Mouse (Mus musculus) embryonic facial prominence, embryonic 15.5 days (tissue): ENCODE data around the gene Trove2. TPM values are rescaled to one million over a fixed set of nuclear protein-coding genes. Genes with fewer than 3 reads are reported as not detected.

Source experiments
- ATAC-seq: fragments of 200-750 bp; cut with Nextera tagmentation; 2 replicates; pipeline ENCODE4 v1.8.0; 2017; ENCODE audit warnings: low read depth, moderate TSS enrichment; ENCODE audit not compliant: insufficient number of reproducible peaks, low FRiP score, low TSS enrichment
- H3K27ac ChIP-seq: fragments of 300-500 bp; sonication (generic); replicated peaks from 2 replicates; pipeline ENCODE4 v1.5.1; 2015; ENCODE audit warnings: mild to moderate bottlenecking, inconsistent platforms
- H3K27me3 ChIP-seq: fragments of 300-500 bp; sonication (generic); 2 replicates; pipeline ENCODE4 v1.6.1; 2015; ENCODE audit warnings: inconsistent platforms
- H3K36me3 ChIP-seq: fragments of 300-500 bp; sonication (generic); 2 replicates; pipeline ENCODE4 v1.6.1; 2015; ENCODE audit warnings: mild to moderate bottlenecking, inconsistent platforms
- H3K4me1 ChIP-seq: fragments of 300-500 bp; sonication (generic); 2 replicates; pipeline ENCODE4 v1.6.1; 2015; ENCODE audit warnings: inconsistent platforms
- H3K4me2 ChIP-seq: fragments of 300-500 bp; sonication (generic); replicated peaks from 2 replicates; pipeline ENCODE4 v1.6.1; 2015; ENCODE audit warnings: mild to moderate bottlenecking, inconsistent platforms
- H3K4me3 ChIP-seq: fragments of 300-500 bp; sonication (generic); replicated peaks from 2 replicates; pipeline ENCODE4 v1.5.1; 2015; ENCODE audit warnings: mild to moderate bottlenecking, inconsistent platforms
- H3K9ac ChIP-seq: fragments of 300-500 bp; sonication (generic); 2 replicates; pipeline ENCODE4 v1.6.1; 2015; ENCODE audit warnings: inconsistent platforms
- H3K9me3 ChIP-seq: fragments of 300-500 bp; sonication (generic); replicated peaks from 2 replicates; pipeline ENCODE4 v1.6.1; 2016; ENCODE audit warnings: inconsistent platforms
- WGBS: fragments of 180-500 bp; shearing (Covaris S2); methylation state at CpG from one replicate; pipeline ENCODE4 v1.1.7; 2015; 5-methylcytosine and 5-hydroxymethylcytosine counted together
- polyA plus RNA-seq: library from polyadenylated mRNA; unstranded; fragments of >200 nt; fragmentation: Nextera tagmentation; extraction: Ambion mirVana; gene quantifications from 2 replicates; pipeline ENCODE4 v1.2.1, GENCODE M21; 2015

Trove2 gene
- 18.9 TPM in 2 replicates for polyA plus RNA-seq

DNA sequence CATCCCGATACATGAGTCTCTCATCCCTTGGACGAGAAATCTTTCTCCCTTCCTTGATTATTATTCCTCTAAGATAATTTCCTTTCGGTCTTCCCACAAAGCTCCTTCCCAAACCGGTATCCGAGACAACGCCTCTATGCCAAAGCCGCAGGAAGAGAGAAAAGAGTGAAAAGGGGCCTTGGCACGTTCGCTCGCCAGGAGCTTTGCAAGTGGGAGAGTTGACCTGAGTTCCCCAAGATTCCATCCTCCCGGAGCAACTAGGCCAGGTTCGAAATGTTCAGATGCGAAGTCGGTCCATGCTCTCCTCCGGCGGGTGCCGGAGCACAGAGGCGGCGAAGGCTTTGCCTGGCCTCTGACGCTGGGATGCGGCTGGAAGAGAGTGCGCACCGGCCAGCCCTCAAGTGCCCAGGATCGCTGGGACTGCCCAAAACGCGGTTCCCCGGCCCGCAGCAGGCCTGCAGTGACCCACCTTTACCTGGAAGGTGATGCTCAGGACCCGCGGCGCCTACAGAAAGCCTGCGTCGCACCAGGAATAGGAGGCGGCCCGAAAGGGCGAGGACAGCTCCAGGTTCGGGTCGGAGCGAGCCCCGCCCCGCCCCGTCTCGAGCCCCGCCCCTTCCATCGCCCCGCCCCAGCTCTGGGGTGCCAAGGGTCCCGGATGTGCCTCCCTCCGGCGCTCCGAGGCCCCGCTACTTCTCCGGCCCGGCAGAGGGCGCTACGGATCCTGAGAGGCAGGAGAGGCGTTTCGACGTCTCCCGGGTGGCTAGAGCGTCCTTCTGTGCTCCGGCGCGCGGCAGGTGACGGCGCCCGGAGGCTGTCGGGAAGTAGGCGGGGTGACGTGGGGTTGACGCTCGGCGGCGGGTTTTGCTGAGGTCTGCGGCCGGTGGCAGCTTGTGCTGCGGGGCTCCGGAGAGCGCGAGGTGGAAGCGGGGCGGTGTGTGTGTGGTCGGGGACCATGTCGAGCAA, at the start of gene Trove2, which contains the start of gene Uchl5:
Gene Trove2, minus strand, starts transcription at position 623 of the 966 bp plus-strand sequence.
Gene Uchl5, plus strand, starts transcription at position 827 of the 966 bp plus-strand sequence.
- peak; percentile 97 for ATAC-seq
- peak within 1 kb of the TSS; percentile 89 for H3K9ac ChIP-seq
- under 1% methylated on average over 84 of the region's 84 CpGs for WGBS

GRCm38 (mm10) chr1:143822677-143823076, 45.8 kb upstream of the Trove2 start:
- no peaks in the 10 kb centered on the region for H3K36me3 ChIP-seq
- 85% methylated on average over 3 of the region's 3 CpGs for WGBS
- no peak overlapping the region for H3K4me2 ChIP-seq
- no peaks in the 10 kb centered on the region for H3K4me1 ChIP-seq
- H3K27me3 ChIP-seq, result no peaks in the 10 kb centered on the region
- ATAC-seq, result no peak
- no peak overlapping the region for H3K27ac ChIP-seq
- H3K4me3 ChIP-seq, result no peak overlapping the region
- no peak overlapping the region for H3K9ac ChIP-seq
- no peaks in the 10 kb centered on the region for H3K9me3 ChIP-seq

More for the DNA sequence above, at the start of gene Trove2, which contains the start of gene Uchl5:
- H3K4me3 ChIP-seq, result peak within 1 kb of the TSS; percentile 92
- no peaks in the 10 kb centered on the region for H3K27me3 ChIP-seq
- H3K4me2 ChIP-seq, result peak within 1 kb of the TSS; percentile 84
- H3K36me3 ChIP-seq, result no peaks in the 10 kb centered on the region
- H3K4me1 ChIP-seq, result no peaks in the 10 kb centered on the region; the same call in 1 of the 2 replicates
- H3K27ac ChIP-seq, result peak within 1 kb of the TSS; percentile 72
- H3K9me3 ChIP-seq, result no peaks in the 10 kb centered on the region

GRCm38 (mm10) chr1:143820096-143820877, 43.4 kb upstream of the Trove2 start:
- Histone ChIP-seq H3K4me2 (no peak overlapping the region), H3K27me3 (no peaks in the 10 kb centered on the region), H3K9me3 (no peaks in the 10 kb centered on the region), H3K4me3 (no peak overlapping the region), H3K4me1 (no peaks in the 10 kb centered on the region), H3K27ac (no peak overlapping the region), H3K36me3 (no peaks in the 10 kb centered on the region), H3K9ac (no peak overlapping the region)
- no peak for ATAC-seq
- 62% methylated on average over 2 of the region's 2 CpGs for WGBS

DNA sequence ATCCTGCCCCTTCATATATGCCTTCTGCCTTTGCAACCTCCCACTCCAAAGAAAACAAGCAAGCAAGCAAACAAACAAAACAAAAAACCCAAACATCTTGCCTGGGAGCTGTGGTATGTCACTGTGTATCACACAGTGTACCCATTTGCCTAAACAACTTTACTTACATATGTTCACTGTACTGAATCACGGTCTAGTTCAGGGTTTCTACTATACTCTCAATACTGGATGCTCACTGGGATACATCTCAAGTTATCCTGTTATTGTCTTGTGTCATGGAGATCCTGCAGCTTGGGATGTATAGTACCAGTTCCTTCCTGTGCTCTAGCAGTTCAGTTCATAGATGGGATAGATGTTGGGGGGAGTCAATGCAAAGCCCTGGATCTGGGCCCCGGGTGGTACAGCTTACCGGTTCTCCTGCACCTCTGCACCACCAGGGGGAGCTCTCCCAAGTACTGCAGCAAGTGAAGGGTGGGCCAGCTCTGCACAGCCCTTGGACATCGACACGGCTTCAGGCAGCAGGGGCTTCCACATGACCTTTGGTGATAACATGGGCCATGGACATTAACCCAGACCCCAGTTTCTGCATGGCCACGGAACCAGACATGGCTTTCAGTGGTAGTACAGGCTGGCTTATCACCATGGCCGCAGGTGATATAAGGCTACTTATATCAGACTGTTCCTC, 37.0 kb upstream of the Trove2 start:
- Histone ChIP-seq H3K27ac (no peak overlapping the region), H3K9me3 (no peaks in the 10 kb centered on the region), H3K4me2 (no peak overlapping the region), H3K9ac (no peak overlapping the region), H3K4me1 (no peaks in the 10 kb centered on the region), H3K36me3 (no peaks in the 10 kb centered on the region), H3K27me3 (no peaks in the 10 kb centered on the region), H3K4me3 (no peak overlapping the region)
- 41% methylated on average over 7 of the region's 7 CpGs for WGBS
- ATAC-seq, result peak; percentile 63; the same call in 1 of the 2 replicates

GRCm38 (mm10) chr1:143809062-143809461, 32.2 kb upstream of the Trove2 start:
- Histone ChIP-seq H3K27me3 (no peaks in the 10 kb centered on the region), H3K36me3 (0 out of 2 replicates have a peak, but pooled peaks cover 2% of the 10 kb centered on the region), H3K4me1 (no peaks in the 10 kb centered on the region), H3K4me3 (no peak overlapping the region), H3K9me3 (no peaks in the 10 kb centered on the region), H3K9ac (no peak overlapping the region), H3K4me2 (no peak overlapping the region), H3K27ac (no peak overlapping the region)
- WGBS, result 91% methylated on average over 6 of the region's 6 CpGs
- ATAC-seq, result no peak

GRCm38 (mm10) chr1:143803537-143803936, 26.7 kb upstream of the Trove2 start:
- Histone ChIP-seq H3K4me3 (no peak overlapping the region), H3K9me3 (no peaks in the 10 kb centered on the region), H3K4me1 (no peaks in the 10 kb centered on the region), H3K27me3 (no peaks in the 10 kb centered on the region), H3K27ac (no peak overlapping the region), H3K36me3 (peaks cover 6% of the 10 kb centered on the region; the same call in 1 of the 2 replicates), H3K9ac (no peak overlapping the region), H3K4me2 (no peak overlapping the region)
- no peak for ATAC-seq
- WGBS, result 34% methylated on average over 4 of the region's 4 CpGs

- ATAC-seq, result no peak
- Histone ChIP-seq H3K27ac (no peak overlapping the region), H3K9ac (no peak overlapping the region), H3K9me3 (no peaks in the 10 kb centered on the region), H3K36me3 (no peaks in the 10 kb centered on the region), H3K27me3 (no peaks in the 10 kb centered on the region), H3K4me2 (no peak overlapping the region), H3K4me3 (no peak overlapping the region), H3K4me1 (no peaks in the 10 kb centered on the region)
- 77% methylated on average over 2 of the region's 2 CpGs for WGBS
These were observed 11.8 kb upstream of the Trove2 start for GRCm38 (mm10) chr1:143788584-143789227.

DNA sequence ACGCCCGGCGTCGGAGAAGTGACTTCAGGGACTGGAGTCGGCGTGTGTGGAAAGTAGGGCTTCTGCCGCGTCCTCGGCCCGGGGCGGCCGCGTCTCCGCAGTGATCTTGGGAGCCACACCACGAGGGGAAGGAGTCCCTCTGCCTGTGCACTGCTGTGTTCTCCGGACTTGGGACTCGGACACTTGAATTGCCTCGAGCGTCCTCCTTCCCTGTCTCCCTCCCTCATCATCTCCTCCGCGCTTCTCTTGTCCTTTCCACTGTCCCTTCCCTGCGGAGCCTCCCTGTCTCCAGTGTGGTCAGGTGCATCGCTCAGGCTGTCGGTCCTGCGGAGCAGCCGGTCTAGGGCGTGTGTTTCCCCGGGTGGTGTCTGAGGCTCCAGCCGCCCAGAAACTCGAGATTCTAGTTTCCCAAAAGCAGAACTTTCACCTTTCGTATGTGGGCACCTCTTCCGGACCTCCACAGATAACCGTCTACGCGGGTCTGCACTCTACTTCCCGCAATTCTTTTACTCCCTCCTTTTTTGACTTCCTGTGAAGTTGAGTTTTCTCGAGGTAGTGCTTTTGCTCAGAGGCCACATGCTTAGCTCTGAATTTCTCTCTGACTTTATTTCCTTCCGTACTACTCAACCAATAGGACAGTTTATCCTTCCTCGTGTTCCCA, 820 bp upstream of the Trove2 start:
- peak overlapping the region; percentile 89 for H3K9ac ChIP-seq
- under 1% methylated on average over 34 of the region's 39 CpGs for WGBS
- no peaks in the 10 kb centered on the region; the same call in 1 of the 2 replicates for H3K4me1 ChIP-seq
- H3K27ac ChIP-seq, result peak overlapping the region; percentile 71
- H3K27me3 ChIP-seq, result no peaks in the 10 kb centered on the region
- H3K9me3 ChIP-seq, result no peaks in the 10 kb centered on the region
- peak overlapping the region; percentile 92 for H3K4me3 ChIP-seq
- ATAC-seq, result peak; percentile 18
- peak overlapping the region; percentile 84 for H3K4me2 ChIP-seq
- no peaks in the 10 kb centered on the region for H3K36me3 ChIP-seq

DNA sequence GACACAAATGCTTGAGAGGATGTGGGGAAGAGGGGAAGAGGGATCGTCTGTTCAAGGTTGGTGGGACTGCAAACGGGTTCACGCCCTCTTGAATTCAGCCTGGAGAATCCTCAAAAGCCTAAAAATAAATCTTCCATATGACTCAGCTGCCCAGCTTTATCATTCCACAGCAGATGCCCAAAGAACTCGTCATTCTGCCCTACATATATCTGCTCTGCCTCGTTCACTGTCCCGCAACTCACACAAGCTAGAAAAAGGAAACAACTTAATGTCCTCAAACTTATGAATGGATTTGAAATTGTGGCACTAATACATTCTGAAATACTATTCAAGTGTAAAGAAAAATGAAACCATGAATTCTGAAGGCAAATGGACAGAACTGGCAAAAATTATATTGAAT, 3.0 kb downstream of the Trove2 start:
- H3K4me3 ChIP-seq, result no peak overlapping the region
- no peaks in the 10 kb centered on the region; the same call in 1 of the 2 replicates for H3K4me1 ChIP-seq
- H3K9me3 ChIP-seq, result no peaks in the 10 kb centered on the region
- no peak overlapping the region for H3K9ac ChIP-seq
- 77% methylated on average over 6 of the region's 6 CpGs for whole genome bisulfite sequencing
- no peaks in the 10 kb centered on the region for H3K27me3 ChIP-seq
- H3K27ac ChIP-seq, result no peak overlapping the region
- peaks cover 12% of the 10 kb centered on the region for H3K36me3 ChIP-seq
- no peak for ATAC-seq
- H3K4me2 ChIP-seq, result no peak overlapping the region

DNA sequence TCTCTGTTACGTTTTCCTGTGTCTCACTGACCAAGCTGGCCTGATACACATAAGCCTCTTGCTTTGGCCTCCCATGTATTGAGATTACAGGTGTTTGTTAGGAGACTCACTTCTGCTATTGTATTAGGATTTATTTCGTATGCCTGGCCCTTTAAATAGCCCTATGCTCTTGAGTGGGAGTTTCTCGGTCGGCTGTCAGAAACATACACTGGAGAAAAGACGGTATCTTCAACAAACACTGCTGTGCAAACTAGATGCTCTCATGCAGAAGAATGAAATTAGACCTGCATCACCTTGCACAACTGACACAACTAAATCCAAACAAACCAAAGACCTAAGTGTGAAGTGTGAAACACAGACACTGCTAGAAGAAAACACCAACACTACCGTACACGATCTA, 3.8 kb downstream of the Trove2 start:
- no peak for ATAC-seq
- Histone ChIP-seq H3K36me3 (peaks cover 12% of the 10 kb centered on the region), H3K4me3 (no peak overlapping the region), H3K4me2 (no peak overlapping the region), H3K9ac (no peak overlapping the region), H3K9me3 (no peaks in the 10 kb centered on the region), H3K4me1 (no peaks in the 10 kb centered on the region; the same call in 1 of the 2 replicates), H3K27me3 (no peaks in the 10 kb centered on the region), H3K27ac (no peak overlapping the region)
- WGBS, result 77% methylated on average over 7 of the region's 7 CpGs
